Mouse (Mus musculus): ENCODE results near the gene Tnfrsf18.

The Tnfrsf18 gene

DNA sequence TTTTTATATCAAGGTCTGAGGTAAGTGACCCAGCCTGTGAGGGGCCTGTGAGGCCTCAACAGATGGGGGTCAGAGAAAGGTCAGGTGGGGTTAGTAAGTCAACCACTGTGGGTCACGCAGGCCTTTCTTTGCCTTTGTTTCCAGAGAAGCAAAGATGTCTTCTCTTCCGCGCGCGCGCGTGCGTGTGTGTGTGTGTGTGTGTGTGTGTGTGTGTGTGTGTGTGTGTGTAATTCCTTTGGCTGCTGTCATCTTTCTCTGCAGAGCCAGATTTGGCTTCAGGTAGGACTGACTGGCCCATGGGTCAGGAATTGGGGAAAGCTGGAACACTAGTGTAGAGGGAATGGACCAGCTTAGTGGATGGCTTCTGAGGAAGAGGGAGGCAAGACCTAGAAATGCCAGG, 43.7 kb downstream of the Tnfrsf18 start:
- no peak for DNase-seq (ENCODE audit: extremely low spot score, low read depth, low spot score)

DNA sequence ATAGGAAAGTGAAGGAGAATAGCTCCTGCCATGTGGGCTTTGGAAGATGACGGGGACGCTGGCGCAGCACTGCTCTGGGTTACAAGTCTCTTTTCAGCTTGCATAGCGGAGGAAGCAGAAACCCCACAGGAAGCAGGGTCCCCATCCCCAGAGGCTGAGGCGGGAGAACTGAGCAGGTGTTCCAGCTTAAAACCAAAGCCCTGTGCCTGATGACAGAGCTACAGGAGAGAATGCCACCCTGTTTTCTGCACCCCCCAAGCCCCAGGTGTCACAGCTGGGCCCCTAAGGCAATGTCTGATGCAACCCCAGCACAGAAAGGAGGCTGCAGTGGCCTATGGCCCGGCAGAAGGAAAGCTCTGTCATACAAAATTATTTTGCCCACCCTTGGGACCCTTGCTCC, 44.3 kb downstream of the Tnfrsf18 start:
- DNase-seq (ENCODE audit: extremely low spot score, low read depth, low spot score): no peak

DNA sequence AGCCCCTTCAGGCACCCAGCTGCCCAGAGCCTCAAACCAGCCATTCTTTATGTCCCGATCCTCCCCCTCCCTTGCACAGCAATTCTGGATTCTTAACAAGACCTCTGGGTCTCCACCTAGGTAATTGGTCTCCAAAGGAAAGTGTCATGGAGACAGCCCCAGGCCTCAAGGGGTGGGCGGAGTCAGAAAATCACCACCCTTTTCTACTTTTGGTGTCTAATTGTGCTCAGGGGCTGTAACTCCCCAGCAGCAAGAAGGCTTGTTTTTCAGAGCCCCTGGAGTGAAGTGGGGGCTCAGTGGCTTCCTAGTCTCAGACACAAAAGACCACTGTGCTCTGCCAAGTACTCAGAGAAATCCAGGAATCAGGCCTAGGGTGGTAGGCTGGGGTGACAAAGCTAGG, 44.8 kb downstream of the Tnfrsf18 start:
- no peak for DNase-seq (ENCODE audit: extremely low spot score, low read depth, low spot score)

DNA sequence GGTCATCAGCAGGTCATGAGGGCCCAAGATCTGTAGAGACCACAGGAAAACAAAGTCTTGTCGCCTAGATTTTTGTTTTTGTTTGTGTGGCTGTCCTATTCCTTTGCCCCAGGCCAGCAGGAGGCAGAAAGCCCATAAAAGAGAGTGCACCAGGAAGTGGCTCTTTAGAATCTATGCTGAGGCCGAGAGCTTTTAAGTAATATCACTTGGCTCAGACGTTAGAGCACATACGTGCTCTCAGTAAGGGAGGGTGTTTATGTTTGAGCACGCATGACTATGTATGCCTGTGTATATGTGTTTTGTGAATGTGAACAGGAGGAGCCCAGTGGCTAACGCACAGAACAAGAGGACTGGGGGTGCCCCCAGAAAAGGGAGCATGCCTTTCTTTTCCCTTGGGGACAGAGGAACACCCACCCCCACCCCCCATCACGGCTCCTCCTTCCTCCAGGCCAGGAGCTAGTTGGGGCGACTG, 51.0 kb downstream of the Tnfrsf18 start:
- DNase-seq (ENCODE audit: extremely low spot score, low read depth, low spot score): no peak

DNA sequence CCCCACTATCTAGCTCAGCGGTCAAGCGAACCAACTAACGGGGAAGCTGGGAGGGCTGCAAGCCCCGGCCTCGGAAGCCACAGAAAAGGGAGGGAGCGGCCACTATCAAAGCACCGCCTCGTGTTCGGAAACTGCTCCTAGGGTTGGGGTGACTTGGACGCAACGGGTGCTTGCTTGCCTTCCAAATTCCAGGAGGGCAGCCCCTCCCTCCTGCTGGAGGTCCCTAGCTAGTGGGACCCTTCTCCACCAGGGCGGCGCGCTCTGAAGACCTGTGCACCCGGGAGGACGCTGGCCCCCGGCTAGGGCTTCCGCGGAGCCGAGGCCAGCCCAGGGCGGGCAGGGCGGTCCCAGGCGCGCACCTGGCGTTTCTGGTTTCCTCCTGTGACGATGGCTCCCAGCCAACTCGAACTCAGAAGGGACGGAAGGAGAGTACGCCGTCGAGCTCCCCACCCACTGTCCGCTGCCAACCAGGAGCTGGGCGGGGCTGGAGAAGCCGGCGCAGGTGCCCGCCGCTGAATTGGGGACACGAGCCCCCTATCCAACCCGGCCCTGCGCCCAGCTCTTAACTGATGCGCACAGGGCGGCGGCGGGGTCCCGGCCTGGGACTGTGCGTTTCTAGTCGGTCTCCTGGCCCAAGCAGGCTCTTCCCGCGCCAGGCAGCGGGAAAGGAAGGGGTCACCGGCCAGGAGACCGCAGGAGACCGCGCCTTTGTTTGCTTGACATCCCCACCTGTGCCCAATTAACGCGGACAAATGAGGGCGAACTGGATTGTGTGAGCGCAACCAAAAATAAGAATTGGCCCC, 51.7 kb downstream of the Tnfrsf18 start:
- DNase-seq (ENCODE audit: extremely low spot score, low read depth, low spot score): no peak
